Mouse (Mus musculus): ENCODE measurements around the gene 1700001O22Rik. TPM values are rescaled to one million over a fixed set of nuclear protein-coding genes. Genes with fewer than 3 reads are reported as not detected.

Gene 1700001O22Rik
- total RNA-seq, 2 experiments from 2014 or later = 0.33 to 22.0 TPM

- no peak for TF ChIP-seq CTCF (IDR thresholded peaks at IDR 0.05)
- no peak overlapping the region for H3K4me3 ChIP-seq
- DNase-seq = peak; percentile 88
- intact Hi-C loops (cut with DNase I) = no loop called here
- peak overlapping the region; percentile 81 for H3K27ac ChIP-seq
These were observed 50.2 kb downstream of the 1700001O22Rik start for GRCm38 (mm10) chr2:30753219-30753618.

- no peak for DNase-seq
- TF ChIP-seq CTCF (IDR thresholded peaks at IDR 0.05) = no peak
- peak overlapping the region; percentile 81 for H3K27ac ChIP-seq
- H3K4me3 ChIP-seq = no peak overlapping the region
- intact Hi-C loops (cut with DNase I) = no loop called here
These were observed 51.0 kb downstream of the 1700001O22Rik start for GRCm38 (mm10) chr2:30752471-30752870.

GRCm38 (mm10) chr2:30750025-30750424 lies 53.4 kb downstream of the 1700001O22Rik start:
- no peak overlapping the region for H3K4me3 ChIP-seq
- no peak for TF ChIP-seq CTCF (IDR thresholded peaks at IDR 0.05)
- peak overlapping the region; percentile 68 for H3K27ac ChIP-seq
- intact Hi-C loops (cut with DNase I) = no loop called here
- peak; percentile 15 for DNase-seq

- H3K27ac ChIP-seq = no peak overlapping the region
- peak; percentile 13 for DNase-seq
- no peak overlapping the region for H3K4me3 ChIP-seq
- TF ChIP-seq CTCF (IDR thresholded peaks at IDR 0.05) = no peak
- intact Hi-C loops (cut with DNase I) = no loop called here
These were observed 55.8 kb downstream of the 1700001O22Rik start for GRCm38 (mm10) chr2:30747602-30748162.

Other genes with a start within 250 kb of the 1700001O22Rik start
- gene Cstad, start 208.6 kb downstream of the 1700001O22Rik start, total RNA-seq (2021) = 1 to 10 TPM in 1 of 2 experiments, under 1 TPM in 1; 0.47 to 1.8 TPM
- 10 to 100 TPM; 14.3 to 15.6 TPM for gene Ntmt1, start 4.2 kb upstream of the 1700001O22Rik start, total RNA-seq (2021)
- 1 to 10 TPM; 7.0 TPM for gene Asb6, start 26.7 kb upstream of the 1700001O22Rik start, total RNA-seq (2021)
- 1 to 10 TPM; 1.2 to 4.2 TPM for gene Prrx2, start 31.3 kb upstream of the 1700001O22Rik start, total RNA-seq (2021)
- 1 to 10 TPM; 2.9 to 3.7 TPM for gene Ptges, start 126.2 kb upstream of the 1700001O22Rik start, total RNA-seq (2021)
- 10 to 100 TPM; 23.4 to 24.0 TPM for gene Tor1b, start 149.3 kb upstream of the 1700001O22Rik start, total RNA-seq (2021)
- gene Tor1a, start 164.3 kb upstream of the 1700001O22Rik start, total RNA-seq (2021) = 1 to 10 TPM; 6.9 to 8.5 TPM
- gene BC005624, start 178.5 kb upstream of the 1700001O22Rik start, total RNA-seq (2021) = 10 to 100 TPM; 25.9 to 26.6 TPM
- 10 to 100 TPM in 1 of 2 experiments, 1 to 10 TPM in 1; 8.7 to 10.6 TPM for gene Usp20, start 178.6 kb upstream of the 1700001O22Rik start, total RNA-seq (2021)

Data from gastrocnemius, adult 2 months (tissue).